Mouse (Mus musculus) cerebellum, adult 2 months (tissue): Measurements from ENCODE around the gene Ddc.

Experiments used
- CTCF ChIP-seq: fragments of 200-500 bp; IDR thresholded peaks from 2 replicates; pipeline ENCODE4 v1.5.1; 2011; ENCODE audit warnings: low read depth, mild to moderate bottlenecking, control low read depth, low read length, moderate library complexity, borderline replicate concordance; ENCODE audit not compliant: insufficient read depth
- POLR2A ChIP-seq: fragments of 200-500 bp; IDR thresholded peaks from 2 replicates; pipeline ENCODE4 v1.6.1; 2011; ENCODE audit warnings: low read length, control low read depth, borderline replicate concordance; ENCODE audit not compliant: insufficient read depth

DNA sequence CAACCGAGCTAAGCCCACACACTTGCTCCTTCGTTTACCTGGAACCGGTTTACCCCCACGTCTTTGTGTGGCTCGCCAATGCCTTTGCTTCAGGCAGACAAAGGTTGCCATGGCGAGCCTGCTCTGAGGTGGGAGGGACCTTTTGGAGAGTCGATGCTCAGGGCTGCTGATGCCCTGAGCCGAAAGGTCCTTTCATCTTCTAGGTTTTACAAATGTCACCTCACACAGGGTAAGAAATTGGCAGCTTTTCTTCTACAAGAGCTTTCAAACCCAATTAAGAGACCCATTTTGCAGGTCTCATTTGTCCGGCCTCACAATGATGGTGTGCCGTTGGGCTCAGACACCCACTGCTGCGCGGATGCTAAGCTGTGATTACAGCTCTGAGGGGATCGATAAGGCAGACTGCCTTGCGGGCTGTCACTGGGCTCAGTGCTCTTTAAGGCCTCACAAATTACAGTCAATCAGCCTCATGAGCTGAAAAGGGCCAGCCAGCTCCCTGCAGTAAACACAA lies 29.9 kb downstream of the Ddc start:
- no peak for TF ChIP-seq POLR2A
- no peak for TF ChIP-seq CTCF
